Mouse (Mus musculus) liver, embryonic 16.5 days (tissue): ENCODE data around the gene Clstn2. TPM values are rescaled to one million over a fixed set of nuclear protein-coding genes. Genes with fewer than 3 reads are reported as not detected.

Source experiments
- ATAC-seq: fragments of 200-750 bp; cut with Nextera tagmentation; 2 replicates; pipeline ENCODE4 v1.8.0; 2017; ENCODE audit warnings: low read depth, mild to moderate bottlenecking, moderate number of reproducible peaks, moderate library complexity
- H3K27ac ChIP-seq: fragments of 300-500 bp; sonication (generic); 2 replicates; pipeline ENCODE4 v1.5.1; 2014; ENCODE audit warnings: mild to moderate bottlenecking, low read length
- H3K27me3 ChIP-seq: fragments of 300-500 bp; sonication (generic); 2 replicates; pipeline ENCODE4 v1.6.1; 2014; ENCODE audit warnings: low read depth, low read length, mixed read lengths; ENCODE audit not compliant: control insufficient read depth, insufficient read depth
- H3K36me3 ChIP-seq: fragments of 300-500 bp; sonication (generic); 2 replicates; pipeline ENCODE4 v1.6.1; 2014; ENCODE audit warnings: mild to moderate bottlenecking; ENCODE audit not compliant: control insufficient read depth, insufficient read depth
- H3K4me1 ChIP-seq: fragments of 300-500 bp; sonication (generic); 2 replicates; pipeline ENCODE4 v1.6.1; 2014; ENCODE audit warnings: low read depth, low read length, mixed read lengths; ENCODE audit not compliant: control insufficient read depth
- H3K4me2 ChIP-seq: fragments of 300-500 bp; sonication (generic); 2 replicates; pipeline ENCODE4 v1.6.1; 2014; ENCODE audit warnings: low read depth, low read length, mixed read lengths
- H3K4me3 ChIP-seq: fragments of 300-500 bp; sonication (generic); 2 replicates; pipeline ENCODE4 v1.5.1; 2014; ENCODE audit warnings: low read depth, mild to moderate bottlenecking, low read length
- H3K9ac ChIP-seq: fragments of 300-500 bp; sonication (generic); 2 replicates; pipeline ENCODE4 v1.6.1; 2014; ENCODE audit warnings: low read depth, low read length
- H3K9me3 ChIP-seq: fragments of 300-500 bp; sonication (generic); replicated peaks from 2 replicates; pipeline ENCODE4 v1.6.1; 2016; ENCODE audit warnings: low read length; ENCODE audit not compliant: control insufficient read depth
- WGBS: fragments of 180-500 bp; shearing (Covaris S2); extraction: QIAGEN DNeasy Blood & Tissue Kit; methylation state at CpG from one replicate; pipeline ENCODE4 v1.1.7; 2014; ENCODE audit not compliant: insufficient replicate concordance; 5-methylcytosine and 5-hydroxymethylcytosine counted together
- polyA plus RNA-seq: library from polyadenylated mRNA; unstranded; fragments of >200 nt; fragmentation: Nextera tagmentation; extraction: Ambion mirVana; gene quantifications from 2 replicates; pipeline ENCODE4 v1.2.1, GENCODE M21; 2015

Gene Clstn2
- polyA plus RNA-seq, 1 experiment from 2014 or later: 0.02 TPM

DNA sequence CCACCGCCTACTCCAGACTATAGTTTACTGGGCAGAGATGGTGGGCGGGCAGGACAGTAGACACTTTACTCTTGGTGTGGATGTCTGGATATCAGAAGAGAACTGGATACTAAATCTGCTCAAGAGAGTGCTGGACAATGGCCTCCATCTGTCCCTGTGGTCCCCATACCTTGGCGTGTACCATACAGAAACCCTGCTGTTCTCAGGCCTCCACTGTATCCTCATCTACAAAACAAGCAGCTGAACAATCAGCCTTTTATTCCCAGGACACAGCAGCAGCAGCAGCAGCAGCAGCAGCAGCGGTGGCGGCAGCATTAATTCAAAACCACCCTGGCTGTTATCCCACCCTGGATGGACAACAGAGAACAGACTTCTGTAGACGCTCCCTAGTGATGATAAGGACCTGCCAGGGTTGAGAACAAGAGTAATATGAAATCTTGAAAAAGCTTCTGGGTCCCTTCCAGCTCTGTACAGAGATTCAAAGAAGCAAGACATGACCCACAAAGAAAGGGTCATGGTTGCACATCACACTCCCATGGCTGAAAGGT, 404.5 kb downstream of the Clstn2 start:
- ATAC-seq: no peak
- WGBS: 61% methylated on average over 6 of the region's 6 CpGs

DNA sequence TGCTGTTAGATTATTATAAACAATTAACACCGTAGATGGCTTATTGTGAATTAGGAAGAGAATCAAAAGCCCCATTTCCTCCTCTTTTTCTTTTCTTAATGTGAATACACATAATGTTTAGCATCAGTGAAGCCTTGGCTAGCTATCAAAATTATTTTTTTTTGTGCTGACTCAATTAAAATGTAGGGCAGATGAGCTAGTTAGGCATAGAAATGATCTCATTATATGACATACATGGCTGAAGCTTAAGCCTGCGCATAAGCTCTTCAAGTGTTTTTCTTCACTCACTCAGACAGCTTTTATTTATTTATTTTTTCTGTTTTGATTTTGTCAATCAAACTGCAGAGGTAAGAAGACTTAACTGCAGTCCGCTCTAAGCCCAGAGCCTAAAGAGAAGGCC, 405.1 kb downstream of the Clstn2 start:
- no peak overlapping the region for H3K9ac ChIP-seq
- WGBS: 74% methylated on average over 3 of the region's 3 CpGs
- H3K4me3 ChIP-seq: no peak overlapping the region

More for the DNA sequence above, 404.5 kb downstream of the Clstn2 start:
- Histone ChIP-seq H3K9me3 (no peaks in the 10 kb centered on the region), H3K4me3 (no peak overlapping the region), H3K36me3 (no peaks in the 10 kb centered on the region), H3K27me3 (no peaks in the 10 kb centered on the region), H3K9ac (no peak overlapping the region), H3K4me2 (no peak overlapping the region), H3K4me1 (no peaks in the 10 kb centered on the region), H3K27ac (no peak overlapping the region)

DNA sequence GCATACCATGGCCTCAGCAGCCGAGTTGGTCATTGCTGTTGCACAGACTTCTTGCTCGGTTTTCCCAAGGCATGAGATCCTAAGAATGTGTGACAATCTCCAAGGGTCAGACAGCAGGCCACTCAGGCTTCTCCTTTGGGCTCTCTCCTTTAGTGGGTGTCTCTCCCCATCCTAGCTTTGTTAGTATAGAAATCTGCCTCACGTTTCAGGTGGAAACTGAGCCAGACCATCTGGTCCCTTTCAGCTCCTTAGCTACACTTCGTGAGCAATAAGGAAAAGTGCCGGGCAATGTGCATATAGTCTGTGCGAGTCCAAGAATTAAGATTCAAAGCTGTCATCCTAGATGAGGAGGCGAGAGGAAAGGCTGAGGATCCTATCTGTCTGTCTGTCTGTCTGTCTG, 422.4 kb downstream of the Clstn2 start:
- no peaks in the 10 kb centered on the region for H3K27me3 ChIP-seq
- H3K4me3 ChIP-seq: no peak overlapping the region
- H3K9me3 ChIP-seq: no peaks in the 10 kb centered on the region
- 55% methylated on average over 7 of the region's 7 CpGs for WGBS
- ATAC-seq: no peak
- H3K4me1 ChIP-seq: no peaks in the 10 kb centered on the region
- no peak overlapping the region for H3K27ac ChIP-seq
- H3K4me2 ChIP-seq: no peak overlapping the region
- no peak overlapping the region for H3K9ac ChIP-seq
- no peaks in the 10 kb centered on the region for H3K36me3 ChIP-seq

More for the DNA sequence above, 405.1 kb downstream of the Clstn2 start:
- Histone ChIP-seq H3K27me3 (no peaks in the 10 kb centered on the region), H3K4me1 (no peaks in the 10 kb centered on the region), H3K27ac (no peak overlapping the region), H3K4me2 (no peak overlapping the region), H3K9me3 (no peaks in the 10 kb centered on the region), H3K36me3 (no peaks in the 10 kb centered on the region)
- ATAC-seq: no peak

DNA sequence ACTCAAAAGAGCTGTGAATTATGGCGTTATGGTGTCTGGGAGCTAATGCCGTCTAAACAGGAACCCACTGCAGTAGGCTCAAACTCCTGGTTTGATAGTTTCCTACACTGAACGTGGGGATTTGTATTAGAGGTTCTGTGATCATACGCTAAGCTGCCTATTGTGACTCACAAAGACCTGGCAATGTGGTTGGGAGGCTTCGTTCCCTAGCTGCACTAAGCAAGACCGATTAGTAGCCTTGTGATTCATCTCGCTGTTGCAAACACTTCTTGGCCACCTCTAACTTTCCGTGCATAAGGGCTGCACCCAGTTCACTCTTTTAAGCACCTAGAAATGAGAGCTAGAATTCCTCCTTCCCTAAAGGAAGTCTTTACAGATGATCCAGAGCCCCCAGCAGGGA, 429.3 kb downstream of the Clstn2 start:
- Histone ChIP-seq H3K4me1 (no peaks in the 10 kb centered on the region), H3K4me2 (no peak overlapping the region), H3K9ac (no peak overlapping the region), H3K9me3 (no peaks in the 10 kb centered on the region), H3K27me3 (no peaks in the 10 kb centered on the region), H3K36me3 (no peaks in the 10 kb centered on the region), H3K27ac (no peak overlapping the region), H3K4me3 (no peak overlapping the region)
- no peak for ATAC-seq
- WGBS: 63% methylated on average over 8 of the region's 8 CpGs

DNA sequence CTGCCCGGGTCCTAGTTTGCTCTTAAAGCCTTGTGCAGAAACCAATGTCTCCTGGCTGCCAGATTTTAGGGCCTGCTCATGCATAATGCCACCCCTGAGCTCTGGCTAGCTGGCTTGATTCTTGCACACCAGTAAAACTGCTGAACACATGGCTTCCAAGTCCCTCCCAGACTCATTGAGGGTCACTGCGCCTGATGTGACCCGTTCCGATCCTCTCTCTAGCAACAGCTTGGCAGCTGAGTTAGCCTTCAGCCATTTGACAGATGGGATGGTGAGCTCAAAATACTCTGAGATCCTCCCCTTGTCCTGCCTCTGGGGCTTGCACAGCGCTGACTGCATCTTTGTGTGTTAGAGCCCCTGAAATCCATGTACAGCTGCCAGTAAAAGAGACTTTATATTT, 430.5 kb downstream of the Clstn2 start:
- Histone ChIP-seq H3K4me1 (no peaks in the 10 kb centered on the region), H3K9ac (no peak overlapping the region), H3K27me3 (no peaks in the 10 kb centered on the region), H3K36me3 (no peaks in the 10 kb centered on the region), H3K4me2 (no peak overlapping the region), H3K9me3 (no peaks in the 10 kb centered on the region), H3K4me3 (no peak overlapping the region), H3K27ac (no peak overlapping the region)
- ATAC-seq: no peak
- WGBS: 66% methylated on average over 5 of the region's 5 CpGs

DNA sequence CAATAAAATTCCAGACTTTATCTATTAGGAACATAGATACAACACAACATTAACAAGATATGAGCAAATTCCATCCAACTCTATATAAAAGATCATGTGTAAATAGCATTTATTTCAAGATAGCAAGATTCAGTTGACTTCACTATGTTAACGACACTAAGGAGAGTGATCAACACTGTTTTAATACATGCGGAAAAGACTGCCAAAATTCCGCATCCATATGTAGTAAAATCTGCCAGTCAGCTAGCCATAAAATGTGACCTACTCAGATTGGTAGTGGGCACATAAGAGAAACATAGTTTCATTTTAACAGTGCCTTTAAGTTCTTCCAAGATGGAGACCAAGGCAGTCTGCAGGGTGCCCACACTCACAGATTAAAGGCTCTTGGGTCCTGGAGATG, 434.0 kb downstream of the Clstn2 start:
- no peak overlapping the region for H3K27ac ChIP-seq
- H3K36me3 ChIP-seq: no peaks in the 10 kb centered on the region
- no peaks in the 10 kb centered on the region for H3K4me1 ChIP-seq
- 76% methylated on average over 3 of the region's 3 CpGs for WGBS
- H3K9ac ChIP-seq: no peak overlapping the region
- ATAC-seq: no peak
- H3K4me3 ChIP-seq: no peak overlapping the region
- H3K27me3 ChIP-seq: no peaks in the 10 kb centered on the region
- H3K9me3 ChIP-seq: no peaks in the 10 kb centered on the region
- H3K4me2 ChIP-seq: no peak overlapping the region

DNA sequence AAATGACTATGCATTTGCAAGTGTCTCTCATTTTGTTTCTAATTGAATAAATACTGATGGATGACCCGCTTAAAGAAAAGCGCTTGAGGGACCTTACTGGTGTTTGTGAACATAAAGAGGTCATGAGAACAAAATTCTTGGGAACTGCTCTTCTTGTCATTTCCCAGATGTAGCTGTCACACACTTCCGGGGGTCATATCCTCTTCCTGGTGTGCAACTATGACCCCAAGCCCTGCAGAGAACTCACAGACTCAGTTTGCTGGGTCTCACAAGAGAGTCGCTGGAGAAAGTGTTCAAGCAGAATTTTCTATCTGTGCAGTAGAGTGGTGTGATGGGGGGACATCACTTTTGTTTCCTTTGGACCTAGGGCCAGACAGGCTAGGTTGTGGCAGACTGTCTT, 442.3 kb downstream of the Clstn2 start:
- H3K27ac ChIP-seq: no peak overlapping the region
- H3K9ac ChIP-seq: no peak overlapping the region
- H3K4me1 ChIP-seq: no peaks in the 10 kb centered on the region
- H3K9me3 ChIP-seq: no peaks in the 10 kb centered on the region
- no peaks in the 10 kb centered on the region for H3K27me3 ChIP-seq
- no peak overlapping the region for H3K4me2 ChIP-seq
- H3K36me3 ChIP-seq: no peaks in the 10 kb centered on the region
- no peak overlapping the region for H3K4me3 ChIP-seq
- ATAC-seq: no peak
- WGBS: 56% methylated on average over 4 of the region's 4 CpGs

DNA sequence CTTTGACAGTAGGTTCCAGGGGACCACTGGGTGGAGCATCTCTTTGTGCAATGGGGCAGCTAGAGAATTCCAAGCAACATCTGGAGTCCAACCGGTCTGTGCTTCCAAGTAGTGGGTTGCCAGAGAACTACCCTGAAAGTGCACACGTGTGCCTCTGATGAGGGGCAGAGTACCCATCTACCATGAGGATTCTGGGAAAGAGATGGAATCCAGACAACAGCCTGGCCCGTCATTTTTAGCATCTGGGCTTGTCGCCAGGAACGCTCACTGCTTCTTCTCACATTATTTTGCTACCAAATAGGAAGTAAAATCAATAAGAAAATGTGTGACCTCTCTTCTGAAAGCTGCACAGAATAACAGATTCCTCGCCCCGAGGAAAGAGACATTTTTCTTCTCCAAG, 462.1 kb downstream of the Clstn2 start:
- no peak for ATAC-seq
- Histone ChIP-seq H3K9me3 (no peaks in the 10 kb centered on the region), H3K4me1 (no peaks in the 10 kb centered on the region), H3K4me3 (no peak overlapping the region), H3K4me2 (no peak overlapping the region), H3K36me3 (no peaks in the 10 kb centered on the region), H3K27ac (no peak overlapping the region), H3K9ac (no peak overlapping the region), H3K27me3 (no peaks in the 10 kb centered on the region)
- 73% methylated on average over 7 of the region's 7 CpGs for WGBS

DNA sequence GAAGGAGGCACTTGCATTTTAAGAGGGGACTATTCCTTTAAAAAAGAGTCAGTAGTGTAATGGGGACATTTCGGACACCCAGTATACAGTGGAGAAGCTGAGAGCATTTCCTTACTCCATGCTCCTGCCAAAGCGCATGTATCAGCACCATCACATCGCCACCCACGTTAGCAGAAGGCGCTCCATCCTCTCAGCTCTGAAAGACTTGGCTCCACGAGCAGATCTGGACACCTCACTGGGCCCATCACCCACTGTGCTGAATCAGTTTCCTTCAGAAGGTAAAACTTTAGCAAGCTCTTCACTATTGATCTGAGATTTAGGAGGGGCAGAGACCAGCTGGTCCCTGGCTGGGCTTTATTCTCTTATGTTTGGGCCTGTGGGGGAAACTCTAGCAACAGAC, 469.9 kb downstream of the Clstn2 start:
- Histone ChIP-seq H3K4me1 (no peaks in the 10 kb centered on the region), H3K27me3 (no peaks in the 10 kb centered on the region), H3K4me3 (no peak overlapping the region), H3K4me2 (no peak overlapping the region), H3K9ac (no peak overlapping the region), H3K9me3 (no peaks in the 10 kb centered on the region), H3K36me3 (no peaks in the 10 kb centered on the region), H3K27ac (no peak overlapping the region)
- ATAC-seq: no peak
- 68% methylated on average over 6 of the region's 6 CpGs for WGBS
